Mouse (Mus musculus) midbrain, embryonic 16.5 days (tissue): ENCODE measurements around the gene Polr3h. TPM values are rescaled to one million over a fixed set of nuclear protein-coding genes. Genes with fewer than 3 reads are reported as not detected.
"Not testable (repeated sequence)": the region's sequence is repeated elsewhere in the genome, so short reads cannot be mapped to it uniquely, and the experiment has no call there.

ENCODE experiments used
- ATAC-seq: fragments of 200-750 bp; cut with Nextera tagmentation; 2 replicates; pipeline ENCODE4 v1.8.0; 2017; ENCODE audit warnings: moderate TSS enrichment
- H3K27ac ChIP-seq: fragments of 300-500 bp; sonication (generic); 2 replicates; pipeline ENCODE4 v1.5.1; 2014; ENCODE audit warnings: mild to moderate bottlenecking, low read length, mixed read lengths
- H3K27me3 ChIP-seq: fragments of 300-500 bp; sonication (generic); 2 replicates; pipeline ENCODE4 v1.6.1; 2014; ENCODE audit warnings: low read depth, low read length, mixed read lengths; ENCODE audit not compliant: control insufficient read depth, insufficient read depth
- H3K36me3 ChIP-seq: fragments of 300-500 bp; sonication (generic); 2 replicates; pipeline ENCODE4 v1.6.1; 2014; ENCODE audit warnings: mild to moderate bottlenecking, low read length, moderate library complexity, mixed read lengths; ENCODE audit not compliant: control insufficient read depth, insufficient read depth
- H3K4me1 ChIP-seq: fragments of 300-500 bp; sonication (generic); 2 replicates; pipeline ENCODE4 v1.6.1; 2014; ENCODE audit warnings: mild to moderate bottlenecking, low read length, mixed read lengths; ENCODE audit not compliant: control insufficient read depth, insufficient read depth
- H3K4me2 ChIP-seq: fragments of 300-500 bp; sonication (generic); 2 replicates; pipeline ENCODE4 v1.6.1; 2014; ENCODE audit warnings: mild to moderate bottlenecking, low read length, mixed read lengths
- H3K4me3 ChIP-seq: fragments of 300-500 bp; sonication (generic); 2 replicates; pipeline ENCODE4 v1.5.1; 2014; ENCODE audit warnings: low read depth, mild to moderate bottlenecking, low read length, moderate library complexity, mixed read lengths
- H3K9ac ChIP-seq: fragments of 300-500 bp; sonication (generic); 2 replicates; pipeline ENCODE4 v1.6.1; 2014; ENCODE audit warnings: low read depth, low read length, mixed read lengths
- H3K9me3 ChIP-seq: fragments of 300-500 bp; sonication (generic); replicated peaks from 2 replicates; pipeline ENCODE4 v1.6.1; 2014; ENCODE audit warnings: mild to moderate bottlenecking, low read length, mixed read lengths; ENCODE audit not compliant: control insufficient read depth, poor library complexity, severe bottlenecking
- WGBS: fragments of 180-500 bp; shearing (Covaris S2); extraction: QIAGEN DNeasy Blood & Tissue Kit; methylation state at CpG from one replicate; pipeline ENCODE4 v1.1.7; 2014; 5-methylcytosine and 5-hydroxymethylcytosine counted together
- polyA plus RNA-seq: library from polyadenylated mRNA; unstranded; fragments of >200 nt; fragmentation: Nextera tagmentation; extraction: Ambion mirVana; gene quantifications from 2 replicates; pipeline ENCODE4 v1.2.1, GENCODE M21; 2015

Gene Polr3h
- polyA plus RNA-seq, 1 experiment from 2014 or later, result 77.2 TPM

- H3K9me3 ChIP-seq, result no peaks in the 10 kb centered on the region
- no peak overlapping the region for H3K4me3 ChIP-seq
- WGBS, result 89% methylated on average over 5 of the region's 5 CpGs
- peaks cover 38% of the 10 kb centered on the region for H3K36me3 ChIP-seq
- H3K9ac ChIP-seq, result no peak overlapping the region
- no peaks in the 10 kb centered on the region for H3K27me3 ChIP-seq
- H3K27ac ChIP-seq, result no peak overlapping the region
- H3K4me2 ChIP-seq, result no peak overlapping the region
- no peaks in the 10 kb centered on the region for H3K4me1 ChIP-seq
- ATAC-seq, result no peak
Observed at GRCm38 (mm10) chr15:81914668-81915067, 11.4 kb downstream of the Polr3h start.

- Histone ChIP-seq H3K36me3 (peaks cover 46% of the 10 kb centered on the region), H3K9me3 (no peaks in the 10 kb centered on the region), H3K4me2 (no peak overlapping the region), H3K27me3 (no peaks in the 10 kb centered on the region), H3K4me1 (no peaks in the 10 kb centered on the region), H3K4me3 (no peak overlapping the region), H3K9ac (no peak overlapping the region), H3K27ac (no peak overlapping the region)
- no peak for ATAC-seq
- WGBS, result 76% methylated on average over 2 of the region's 2 CpGs
Observed at GRCm38 (mm10) chr15:81912498-81912897, 13.5 kb downstream of the Polr3h start.

DNA sequence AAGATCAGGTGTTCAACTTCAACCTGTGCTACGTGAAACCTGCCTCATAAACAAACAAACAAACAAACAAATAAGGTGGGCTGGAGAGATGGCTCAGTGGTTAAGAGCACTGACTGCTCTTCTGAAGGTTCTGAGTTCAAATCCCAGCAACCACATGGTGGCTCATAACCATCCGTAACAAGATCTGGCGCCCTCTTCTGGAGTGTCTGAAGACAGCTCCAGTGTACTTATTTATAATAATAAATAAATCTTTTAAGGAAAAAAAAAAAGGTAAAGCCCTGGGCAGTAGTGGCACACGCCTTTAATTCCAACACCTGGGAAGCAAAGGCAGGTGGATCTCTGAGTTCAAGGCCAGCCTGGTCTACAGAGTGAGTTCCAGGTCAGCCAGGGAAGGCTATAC is 17.3 kb downstream of the Polr3h start:
- H3K4me3 ChIP-seq, H3K9ac ChIP-seq, H3K9me3 ChIP-seq, ATAC-seq, H3K27ac ChIP-seq, H3K27me3 ChIP-seq, H3K4me1 ChIP-seq, H3K4me2 ChIP-seq: not testable (repeated sequence)
- 94% methylated on average over 4 of the region's 4 CpGs for WGBS
- peaks cover 45% of the 10 kb centered on the region for H3K36me3 ChIP-seq

- no peaks in the 10 kb centered on the region for H3K4me1 ChIP-seq
Observed at GRCm38 (mm10) chr15:81907953-81908352, 18.1 kb downstream of the Polr3h start.

DNA sequence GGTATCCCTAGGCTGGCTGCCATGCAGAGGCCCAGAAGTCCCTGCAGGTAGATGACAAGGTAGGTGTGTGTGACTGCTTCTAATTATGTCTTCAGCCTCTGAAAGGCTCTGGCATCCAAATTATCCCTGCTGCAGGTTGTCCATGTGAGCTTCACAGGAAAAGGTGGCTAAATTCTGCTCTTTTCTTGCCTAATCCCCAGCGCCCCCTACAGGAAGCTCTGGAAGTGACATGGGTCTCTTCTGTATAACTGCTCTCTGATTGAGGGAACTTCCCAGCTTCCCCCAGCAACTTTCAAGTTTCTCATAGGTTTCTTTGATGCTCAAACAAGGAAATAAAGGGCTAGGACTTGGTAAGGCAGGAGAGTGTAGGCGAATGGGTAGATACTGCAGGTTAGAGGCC is 21.1 kb downstream of the Polr3h start:
- no peaks in the 10 kb centered on the region for H3K9me3 ChIP-seq
- WGBS, result 37% methylated on average over 2 of the region's 2 CpGs
- no peak overlapping the region for H3K4me3 ChIP-seq
- no peak overlapping the region for H3K4me2 ChIP-seq
- no peak overlapping the region for H3K9ac ChIP-seq
- no peaks in the 10 kb centered on the region for H3K4me1 ChIP-seq
- no peak for ATAC-seq
- H3K27ac ChIP-seq, result no peak overlapping the region
- H3K27me3 ChIP-seq, result no peaks in the 10 kb centered on the region
- H3K36me3 ChIP-seq, result peaks cover 38% of the 10 kb centered on the region

More at GRCm38 (mm10) chr15:81907953-81908352, 18.1 kb downstream of the Polr3h start:
- H3K9ac ChIP-seq, result no peak overlapping the region
- H3K9me3 ChIP-seq, result no peaks in the 10 kb centered on the region
- ATAC-seq, result no peak
- peaks cover 44% of the 10 kb centered on the region for H3K36me3 ChIP-seq
- H3K4me3 ChIP-seq, result no peak overlapping the region
- no peak overlapping the region for H3K4me2 ChIP-seq
- no peak overlapping the region for H3K27ac ChIP-seq
- WGBS, result 98% methylated on average over 8 of the region's 8 CpGs
- H3K27me3 ChIP-seq, result no peaks in the 10 kb centered on the region

- Histone ChIP-seq H3K4me2 (no peak overlapping the region), H3K4me1 (no peaks in the 10 kb centered on the region), H3K9me3 (no peaks in the 10 kb centered on the region), H3K4me3 (no peak overlapping the region), H3K27ac (no peak overlapping the region), H3K27me3 (no peaks in the 10 kb centered on the region), H3K9ac (no peak overlapping the region), H3K36me3 (peaks cover 23% of the 10 kb centered on the region)
- no peak for ATAC-seq
- WGBS, result 93% methylated on average over 2 of the region's 2 CpGs
Observed at GRCm38 (mm10) chr15:81898751-81899150, 27.3 kb downstream of the Polr3h start.

- no peaks in the 10 kb centered on the region for H3K4me1 ChIP-seq
- no peak overlapping the region for H3K9ac ChIP-seq
- H3K9me3 ChIP-seq, result no peaks in the 10 kb centered on the region
- H3K27ac ChIP-seq, result no peak overlapping the region
- no peak for ATAC-seq
- 95% methylated on average over 5 of the region's 5 CpGs for WGBS
- H3K27me3 ChIP-seq, result no peaks in the 10 kb centered on the region
- no peak overlapping the region for H3K4me2 ChIP-seq
- H3K4me3 ChIP-seq, result no peak overlapping the region
- peaks cover 21% of the 10 kb centered on the region for H3K36me3 ChIP-seq
Observed at GRCm38 (mm10) chr15:81897607-81898285, 28.3 kb downstream of the Polr3h start.

DNA sequence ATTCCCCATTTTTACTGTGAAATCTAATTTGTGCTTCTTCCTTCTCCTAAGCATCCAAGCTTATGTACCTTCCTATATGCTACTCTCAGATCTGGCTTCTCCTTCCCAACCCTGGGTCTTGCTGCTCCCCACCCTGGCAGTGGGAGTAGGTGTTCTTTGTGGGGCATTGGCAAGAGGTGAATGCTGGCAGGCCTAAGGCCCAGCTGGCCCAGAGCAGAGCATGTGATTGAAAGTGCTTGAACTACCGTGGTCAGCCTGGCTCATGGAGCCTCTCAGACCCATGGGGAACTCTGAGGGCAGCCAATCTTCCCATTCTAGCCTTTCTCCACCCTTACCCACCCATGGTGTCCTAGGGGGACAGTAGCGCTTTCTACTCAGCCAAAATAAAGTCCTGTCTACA is 29.6 kb downstream of the Polr3h start:
- Histone ChIP-seq H3K36me3 (peaks cover 21% of the 10 kb centered on the region), H3K27me3 (no peaks in the 10 kb centered on the region), H3K9me3 (no peaks in the 10 kb centered on the region), H3K4me1 (no peaks in the 10 kb centered on the region), H3K4me3 (no peak overlapping the region), H3K9ac (no peak overlapping the region), H3K4me2 (no peak overlapping the region), H3K27ac (no peak overlapping the region)
- no peak for ATAC-seq
- 91% methylated on average over 2 of the region's 2 CpGs for WGBS

DNA sequence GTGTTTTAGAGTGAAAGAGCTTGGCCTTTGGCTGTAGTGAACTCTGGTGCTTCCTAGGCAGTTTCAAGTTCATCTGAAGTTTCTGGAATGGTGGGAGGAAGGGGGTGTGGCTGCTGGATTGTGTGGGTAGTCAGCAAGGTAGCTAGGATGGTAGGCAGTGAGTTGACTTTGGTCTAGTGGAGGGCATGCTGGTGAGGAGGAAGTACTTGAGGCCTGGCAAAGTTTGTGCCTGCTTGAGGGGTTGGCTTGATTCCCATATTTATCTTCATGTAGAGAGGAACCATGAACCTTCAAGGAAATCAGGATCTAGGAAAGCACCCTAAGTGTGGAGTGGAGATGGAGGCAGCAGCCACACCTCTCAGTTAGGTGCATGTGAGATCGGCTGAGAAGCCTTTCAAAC is 32.0 kb downstream of the Polr3h start:
- no peak overlapping the region for H3K4me2 ChIP-seq
- no peak for ATAC-seq
- no peak overlapping the region for H3K9ac ChIP-seq
- no peak overlapping the region for H3K4me3 ChIP-seq
- H3K4me1 ChIP-seq, result no peaks in the 10 kb centered on the region
- H3K27ac ChIP-seq, result no peak overlapping the region
- no peaks in the 10 kb centered on the region for H3K9me3 ChIP-seq
- 78% methylated on average over 1 of the region's 1 CpGs for WGBS
- peaks cover 17% of the 10 kb centered on the region; the same call in 1 of the 2 replicates for H3K36me3 ChIP-seq
- no peaks in the 10 kb centered on the region for H3K27me3 ChIP-seq
